Mouse (Mus musculus) small intestine, adult 2 months (tissue): ENCODE measurements around the gene Ckap2l. TPM values are rescaled to one million over a fixed set of nuclear protein-coding genes. Genes with fewer than 3 reads are reported as not detected.

Experiments
- H3K27ac ChIP-seq: fragments of 200-500 bp; 2 replicates; pipeline ENCODE4 v1.5.1; 2012; ENCODE audit warnings: low read depth, low read length, control low read depth, inconsistent platforms; ENCODE audit not compliant: insufficient read depth
- H3K27me3 ChIP-seq: fragments of 200-500 bp; 2 replicates; pipeline ENCODE4 v1.6.1; 2012; ENCODE audit warnings: mild to moderate bottlenecking, moderate library complexity, low read length, inconsistent platforms; ENCODE audit not compliant: control insufficient read depth, insufficient read depth
- H3K36me3 ChIP-seq: fragments of 200-500 bp; 2 replicates; pipeline ENCODE4 v1.6.1; 2012; ENCODE audit warnings: mild to moderate bottlenecking, low read length, control low read depth, inconsistent platforms; ENCODE audit not compliant: control insufficient read depth, insufficient read depth
- H3K4me1 ChIP-seq: fragments of 200-500 bp; 2 replicates; pipeline ENCODE4 v1.6.1; 2012; ENCODE audit warnings: low read length, inconsistent platforms, mixed read lengths; ENCODE audit not compliant: control insufficient read depth, insufficient read depth, insufficient read length
- H3K4me3 ChIP-seq: fragments of 200-500 bp; 2 replicates; pipeline ENCODE4 v1.5.1; 2012; ENCODE audit warnings: low read depth, mild to moderate bottlenecking, control low read depth, inconsistent platforms, low read length, moderate library complexity
- CTCF ChIP-seq: fragments of 200-500 bp; IDR thresholded peaks from 2 replicates; pipeline ENCODE4 v1.5.1; 2012; ENCODE audit warnings: low read depth, mild to moderate bottlenecking, control low read depth, inconsistent platforms, low read length, moderate library complexity, mixed read lengths; ENCODE audit not compliant: insufficient replicate concordance, insufficient read length; ENCODE audit errors: extremely low read depth
- POLR2A ChIP-seq: fragments of 200-500 bp; IDR thresholded peaks from 2 replicates; pipeline ENCODE4 v1.6.1; 2012; ENCODE audit warnings: low read depth, mild to moderate bottlenecking, control low read depth, inconsistent platforms, low read length, moderate library complexity
- WGBS: fragments of 180-500 bp; shearing (Covaris S2); methylation state at CpG from one replicate; pipeline ENCODE4 v1.1.7; 2018; 5-methylcytosine and 5-hydroxymethylcytosine counted together
- polyA plus RNA-seq: library from polyadenylated mRNA; depleted of rRNA; stranded (reverse); fragments of >200 nt; gene quantifications from 2 replicates; pipeline ENCODE4 v1.2.3, GENCODE M21; 2012

The Ckap2l gene
- polyA plus RNA-seq, 1 experiment: 0.91 TPM

DNA sequence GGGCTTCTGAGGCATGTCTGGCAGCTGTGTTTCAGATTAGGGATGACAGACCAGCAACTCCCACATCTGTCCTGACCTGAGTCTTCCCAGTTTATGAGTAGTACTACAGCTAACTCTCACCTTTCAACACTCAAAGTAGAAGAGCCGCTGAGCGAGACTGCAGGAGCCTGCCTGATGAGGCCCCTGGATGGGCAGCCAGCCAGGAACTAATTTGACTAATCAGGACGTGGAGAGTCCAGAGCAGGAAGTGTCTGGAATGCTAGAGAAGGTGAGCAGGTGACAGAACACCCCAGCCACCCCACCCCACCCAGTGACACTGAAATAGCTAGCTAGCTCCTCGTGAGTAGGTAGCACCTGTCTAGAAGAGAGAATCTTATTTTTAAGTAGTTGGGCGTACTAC is 51.4 kb downstream of the Ckap2l start:
- WGBS: 23% methylated on average over 5 of the region's 5 CpGs
- Histone ChIP-seq H3K27ac (peak overlapping the region; percentile 29; the same call in 1 of the 2 replicates), H3K27me3 (no peaks in the 10 kb centered on the region), H3K4me1 (peaks cover 28% of the 10 kb centered on the region), H3K4me3 (no peak overlapping the region), H3K36me3 (no peaks in the 10 kb centered on the region)
- no peak for TF ChIP-seq POLR2A
- TF ChIP-seq CTCF: no peak

GRCm38 (mm10) chr2:129244446-129245120 is 52.4 kb downstream of the Ckap2l start:
- WGBS: 81% methylated on average over 20 of the region's 20 CpGs
- no peaks in the 10 kb centered on the region for H3K27me3 ChIP-seq
- TF ChIP-seq POLR2A (no peak), CTCF (no peak)
- H3K4me1 ChIP-seq: peaks cover 28% of the 10 kb centered on the region
- no peaks in the 10 kb centered on the region for H3K36me3 ChIP-seq
- H3K4me3 ChIP-seq: no peak overlapping the region
- H3K27ac ChIP-seq: no peak overlapping the region

DNA sequence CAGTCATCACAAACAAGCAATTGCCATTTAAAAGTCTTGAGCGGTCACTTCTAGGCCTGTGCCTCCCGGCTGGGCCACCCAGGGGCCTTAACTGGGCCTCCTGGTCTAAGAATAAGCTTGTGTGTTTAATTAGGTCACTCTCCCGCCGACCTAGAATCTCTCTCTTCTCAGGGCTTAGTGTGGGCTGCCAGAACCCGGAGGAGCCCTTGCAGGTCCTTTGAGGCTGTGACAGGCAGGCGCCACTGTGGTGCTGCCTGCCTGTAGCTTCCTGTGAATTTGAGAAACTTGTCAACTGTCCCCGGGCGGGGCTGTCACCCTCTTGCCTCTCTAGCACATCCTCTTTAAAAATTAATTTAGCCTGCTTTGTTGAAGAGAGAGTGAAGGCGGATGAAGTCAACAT is 53.2 kb downstream of the Ckap2l start:
- no peak overlapping the region for H3K27ac ChIP-seq

GRCm38 (mm10) chr2:129243005-129243404 is 54.0 kb downstream of the Ckap2l start:
- Histone ChIP-seq H3K4me1 (peaks cover 18% of the 10 kb centered on the region), H3K27ac (no peak overlapping the region), H3K4me3 (no peak overlapping the region), H3K27me3 (no peaks in the 10 kb centered on the region), H3K36me3 (no peaks in the 10 kb centered on the region)
- WGBS: 91% methylated on average over 4 of the region's 4 CpGs
- TF ChIP-seq CTCF (no peak), POLR2A (no peak)

More for the DNA sequence above, 53.2 kb downstream of the Ckap2l start:
- 73% methylated on average over 9 of the region's 9 CpGs for WGBS
- no peak for TF ChIP-seq CTCF
- TF ChIP-seq POLR2A: no peak
- Histone ChIP-seq H3K4me1 (peaks cover 25% of the 10 kb centered on the region), H3K27me3 (no peaks in the 10 kb centered on the region), H3K4me3 (no peak overlapping the region), H3K36me3 (no peaks in the 10 kb centered on the region)

DNA sequence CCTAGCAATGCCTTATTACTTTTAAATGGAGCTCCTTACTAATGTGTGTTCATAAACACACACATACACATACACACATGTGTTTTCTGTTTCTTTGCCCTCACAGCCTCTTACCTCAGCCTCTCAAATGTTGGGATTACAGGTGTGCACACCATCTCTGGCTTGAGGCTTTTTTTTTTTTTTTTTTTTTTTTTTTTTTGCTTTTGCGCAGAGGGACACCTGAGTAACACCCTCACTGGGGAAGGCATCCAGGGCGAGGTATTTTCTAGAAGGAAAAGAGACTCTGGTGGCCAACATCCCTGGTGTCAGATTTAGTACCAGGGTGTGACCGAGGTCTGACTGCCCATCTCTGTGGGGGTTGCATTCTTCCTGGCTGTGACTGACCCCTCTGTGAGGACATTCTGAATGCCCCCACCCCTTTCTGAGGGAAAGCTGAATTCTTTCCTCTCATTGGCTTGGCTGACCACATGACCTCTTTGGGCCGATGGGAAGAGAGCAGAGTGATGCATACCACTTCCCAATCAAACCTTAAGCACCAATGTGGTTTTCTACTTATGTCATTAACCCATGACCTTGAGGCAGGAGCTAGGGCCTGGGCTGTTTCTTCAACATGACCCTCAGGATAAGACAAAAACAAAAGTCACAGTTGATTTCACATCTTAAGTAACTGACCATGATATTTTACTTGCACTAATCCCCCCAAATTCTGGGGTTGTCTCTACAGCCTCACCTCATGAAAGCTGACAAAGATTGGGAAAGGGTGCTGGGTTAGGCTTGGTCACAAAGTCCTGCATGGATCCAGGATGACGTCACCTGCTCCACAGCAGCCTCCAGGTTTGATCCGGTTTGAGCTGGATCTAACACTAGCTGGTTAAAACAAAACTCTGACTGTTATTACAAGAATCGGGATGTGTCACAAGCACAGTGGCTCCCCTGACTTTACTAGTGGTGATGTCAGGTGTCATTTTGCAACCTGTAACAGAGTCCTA is 54.9 kb downstream of the Ckap2l start:
- no peak for TF ChIP-seq POLR2A
- no peak for TF ChIP-seq CTCF
- 74% methylated on average over 7 of the region's 7 CpGs for WGBS
- no peaks in the 10 kb centered on the region for H3K27me3 ChIP-seq
- H3K36me3 ChIP-seq: no peaks in the 10 kb centered on the region
- H3K4me3 ChIP-seq: no peak overlapping the region
- no peak overlapping the region for H3K27ac ChIP-seq
- H3K4me1 ChIP-seq: peaks cover 14% of the 10 kb centered on the region

GRCm38 (mm10) chr2:129240726-129241432 is 56.1 kb downstream of the Ckap2l start:
- H3K4me1 ChIP-seq: peaks cover 4% of the 10 kb centered on the region; the same call in 1 of the 2 replicates
- WGBS: 82% methylated on average over 9 of the region's 9 CpGs
- H3K27me3 ChIP-seq: no peaks in the 10 kb centered on the region
- no peaks in the 10 kb centered on the region for H3K36me3 ChIP-seq
- H3K27ac ChIP-seq: no peak overlapping the region
- no peak for TF ChIP-seq CTCF
- TF ChIP-seq POLR2A: no peak
- H3K4me3 ChIP-seq: no peak overlapping the region

- TF ChIP-seq CTCF (no peak), POLR2A (no peak)
Observed at GRCm38 (mm10) chr2:129236526-129236925, 60.5 kb downstream of the Ckap2l start.

More at GRCm38 (mm10) chr2:129236526-129236925, 60.5 kb downstream of the Ckap2l start:
- 91% methylated on average over 4 of the region's 4 CpGs for WGBS
- H3K4me3 ChIP-seq: no peak overlapping the region
- H3K27me3 ChIP-seq: no peaks in the 10 kb centered on the region
- no peak overlapping the region for H3K27ac ChIP-seq
- H3K4me1 ChIP-seq: peaks cover 15% of the 10 kb centered on the region
- H3K36me3 ChIP-seq: no peaks in the 10 kb centered on the region
